Mouse (Mus musculus): ENCODE measurements around the gene Il17c.

GRCm38 (mm10) chr8:122375320-122375719 lies 46.5 kb upstream of the Il17c start:
- TF ChIP-seq CTCF (IDR thresholded peaks at IDR 0.05; ENCODE audit: low read depth, low read length) (no peak), EP300 (IDR thresholded peaks at IDR 0.05; ENCODE audit: insufficient read depth, low read depth, low read length) (no peak)
